Mouse (Mus musculus): ENCODE results near the gene Ube2o.

Gene Ube2o

GRCm38 (mm10) chr11:116488693-116489375 lies 92.4 kb downstream of the Ube2o start:
- in situ Hi-C loops (cut with MboI, MseI) = no loop called here

GRCm38 (mm10) chr11:116488207-116488606 lies 93.0 kb downstream of the Ube2o start:
- in situ Hi-C loops (cut with MboI, MseI) = no loop called here
